Mouse (Mus musculus): ENCODE results near the gene Cdc37.

DNA sequence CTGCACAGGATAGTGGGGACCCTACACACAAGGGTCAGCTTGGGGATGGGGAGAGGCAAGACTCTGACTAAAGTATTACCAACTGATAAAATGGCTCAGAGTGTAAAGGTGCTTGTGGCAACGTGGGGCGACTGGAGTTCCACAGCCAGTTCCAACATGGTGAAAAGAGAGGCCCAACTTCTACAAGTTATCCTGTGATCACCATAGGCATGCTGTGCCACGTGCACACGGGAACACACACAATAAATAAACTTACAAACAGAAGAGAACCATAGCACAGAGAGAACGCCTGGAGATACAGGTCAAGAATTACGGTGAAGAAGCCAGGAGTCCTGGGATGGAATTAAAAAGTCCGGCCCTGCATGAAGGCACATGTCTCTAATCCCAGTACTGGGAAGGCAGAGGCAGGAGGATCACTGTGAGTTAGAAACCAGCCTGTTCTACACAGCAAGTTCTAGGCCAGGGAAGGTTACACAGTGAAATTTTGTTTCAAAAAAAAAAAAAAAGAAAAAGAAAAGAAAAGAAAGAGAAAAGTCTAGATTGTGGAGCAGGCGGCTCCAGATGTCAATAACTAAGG is 617 bp downstream of the Cdc37 start:
- TF ChIP-seq CTCF (IDR thresholded peaks at IDR 0.05) (no peak), EP300 (IDR thresholded peaks at IDR 0.05) (no peak)
